Mouse (Mus musculus) CH12.LX (cell line): ENCODE measurements around the gene Rpl18. TPM values are rescaled to one million over a fixed set of nuclear protein-coding genes. Genes with fewer than 3 reads are reported as not detected.

Experiments
- DNase-seq: peaks from one replicate; pipeline ENCODE4 v3.0.0-alpha.2; 2013; ENCODE audit errors: extremely low read depth
- H3K27ac ChIP-seq: 2 replicates; pipeline ENCODE4 v1.5.1; 2012; ENCODE audit warnings: low read depth, mild to moderate bottlenecking, control low read depth, moderate library complexity; ENCODE audit not compliant: insufficient read depth
- H3K27me3 ChIP-seq: replicated peaks from 2 replicates; pipeline ENCODE3; 2012; ENCODE audit warnings: inconsistent platforms
- H3K36me3 ChIP-seq, 2 experiments: replicated peaks in 1 of 2; 2 replicates each; pipeline versions ENCODE3 to v1.6.1; 2012; ENCODE audit warnings: inconsistent platforms in 1 of 2, low read length in 1 of 2, mild to moderate bottlenecking in 1 of 2, mixed read lengths in 1 of 2, moderate library complexity in 1 of 2; ENCODE audit not compliant: control insufficient read depth in 1 of 2, insufficient read depth in 1 of 2
- H3K4me1 ChIP-seq, 2 experiments: 2 replicates each; pipeline ENCODE4 v1.6.1; 2012; ENCODE audit warnings: inconsistent platforms in 1 of 2, moderate library complexity in 1 of 2; ENCODE audit not compliant: insufficient read depth in 2 of 2, control insufficient read depth in 1 of 2
- H3K4me2 ChIP-seq: 2 replicates; pipeline ENCODE4 v1.6.1; 2012; ENCODE audit warnings: low read depth, mild to moderate bottlenecking, control low read depth; ENCODE audit not compliant: poor library complexity, insufficient read depth, severe bottlenecking
- H3K4me3 ChIP-seq, 3 experiments: fragments of 150-350 bp in 1 of 3; sonication (generic) in 1 of 3; replicated peaks in 1 of 3; 2 replicates each; pipeline versions ENCODE3 to v1.5.1; 2011 to 2012; ENCODE audit warnings: low read depth in 2 of 3, low read length in 2 of 3, mild to moderate bottlenecking in 2 of 3, moderate library complexity in 2 of 3, control low read depth in 1 of 3, improper control_type of control experiment in 1 of 3, inconsistent platforms in 1 of 3, mixed read lengths in 1 of 3; ENCODE audit not compliant: poor library complexity in 1 of 3
- H3K79me2 ChIP-seq: replicated peaks from 2 replicates; pipeline ENCODE4 v1.6.1; 2012; ENCODE audit warnings: mild to moderate bottlenecking, moderate library complexity; ENCODE audit not compliant: control insufficient read depth, poor library complexity, insufficient read depth, severe bottlenecking; ENCODE audit errors: extremely low read depth
- H3K9ac ChIP-seq: 2 replicates; pipeline ENCODE4 v1.6.1; 2012; ENCODE audit warnings: low read depth, mild to moderate bottlenecking, control low read depth, moderate library complexity; ENCODE audit not compliant: insufficient read depth
- H3K9me3 ChIP-seq: replicated peaks from 2 replicates; pipeline ENCODE3; 2012; ENCODE audit warnings: low read length, inconsistent platforms, mixed read lengths
- CHD1 ChIP-seq: IDR thresholded peaks from 2 replicates; pipeline ENCODE4 v1.6.1; 2012; ENCODE audit warnings: low read depth, low read length, improper control_type of control experiment, inconsistent platforms
- CTCF ChIP-seq, 2 experiments: IDR thresholded peaks in 1 of 2; conservative IDR thresholded peaks in 1 of 2; 2 replicates each; pipeline ENCODE4 v1.5.1; 2011 to 2012; ENCODE audit warnings: low read depth in 2 of 2, low read length in 2 of 2, improper control_type of control experiment in 1 of 2, inconsistent platforms in 1 of 2, mild to moderate bottlenecking in 1 of 2, moderate library complexity in 1 of 2
- E2F4 ChIP-seq: IDR thresholded peaks from 2 replicates; pipeline ENCODE4 v1.6.1; 2011; ENCODE audit warnings: low read depth, low read length, improper control_type of control experiment; ENCODE audit not compliant: insufficient replicate concordance
- ELF1 ChIP-seq: IDR thresholded peaks from 2 replicates; pipeline ENCODE4 v1.6.1; 2014; ENCODE audit warnings: low read depth, mild to moderate bottlenecking, inconsistent platforms, low read length, improper control_type of control experiment
- HCFC1 ChIP-seq: IDR thresholded peaks from 2 replicates; pipeline ENCODE4 v1.6.1; 2012; ENCODE audit warnings: low read depth, mild to moderate bottlenecking, inconsistent platforms, low read length, improper control_type of control experiment
- IRF4 ChIP-seq: IDR thresholded peaks from 2 replicates; pipeline ENCODE4 v1.6.1; 2014; ENCODE audit warnings: low read depth, mild to moderate bottlenecking, inconsistent platforms, low read length, improper control_type of control experiment
- JUND ChIP-seq: conservative IDR thresholded peaks from 2 replicates; pipeline ENCODE4 v1.6.1; 2011; ENCODE audit warnings: low read depth, low read length, improper control_type of control experiment
- KAT2A ChIP-seq: IDR thresholded peaks from 2 replicates; pipeline ENCODE4 v1.6.1; 2012; ENCODE audit warnings: low read length, improper control_type of control experiment, inconsistent platforms; ENCODE audit not compliant: insufficient replicate concordance
- MAFK ChIP-seq: IDR thresholded peaks from 2 replicates; pipeline ENCODE4 v1.6.1; 2011; ENCODE audit warnings: low read length, improper control_type of control experiment; ENCODE audit not compliant: insufficient replicate concordance
- MAX ChIP-seq: IDR thresholded peaks from 2 replicates; pipeline ENCODE4 v1.6.1; 2011; ENCODE audit warnings: low read length, improper control_type of control experiment
- MXI1 ChIP-seq: IDR thresholded peaks from 2 replicates; pipeline ENCODE4 v1.6.1; 2011; ENCODE audit warnings: mild to moderate bottlenecking, low read depth, low read length, improper control_type of control experiment
- NELFE ChIP-seq: IDR thresholded peaks from 2 replicates; pipeline ENCODE4 v1.6.1; 2011; ENCODE audit warnings: low read depth, low read length, improper control_type of control experiment
- TCF12 ChIP-seq: IDR thresholded peaks from 2 replicates; pipeline ENCODE4 v1.6.1; 2014; ENCODE audit warnings: low read depth, mild to moderate bottlenecking, inconsistent platforms, low read length, improper control_type of control experiment
- UBTF ChIP-seq: IDR thresholded peaks from 2 replicates; pipeline ENCODE4 v1.6.1; 2012; ENCODE audit warnings: low read depth, mild to moderate bottlenecking, inconsistent platforms, low read length, improper control_type of control experiment, moderate library complexity
- ZKSCAN1 ChIP-seq: IDR thresholded peaks from 2 replicates; pipeline ENCODE4 v1.6.1; 2012; ENCODE audit warnings: low read depth, inconsistent platforms, low read length, improper control_type of control experiment, borderline replicate concordance
- dilution Hi-C: fragments of 300-500 bp; cut with MboI; formaldehyde crosslinking; loops from 2 replicates; pipeline ENCODE4 v1.14.3; 2020; ENCODE audit warnings: low sequenced_read_pairs; ENCODE audit not compliant: extremely low pct_unique_long_range_greater_than_20kb, extremely low pct_ligation_motif_present
- in situ Hi-C: fragments of 300-500 bp; cut with MboI; formaldehyde crosslinking; loops from 3 replicates; pipeline ENCODE4 v1.14.3; 2019; ENCODE audit warnings: low sequenced_read_pairs, low pct_ligation_motif_present, low pct_unique_long_range_greater_than_20kb, mixed read lengths
- polyA plus RNA-seq: library from polyadenylated mRNA; unstranded; fragments of >175 nt; gene quantifications from 2 replicates; pipeline ENCODE4 v1.2.1, GENCODE M21; 2012; ENCODE audit warnings: low read depth; ENCODE audit not compliant: insufficient read length
- total RNA-seq, 2 experiments: library from RNA; depleted of rRNA; stranded (reverse); fragments of 300-350 nt in 1 of 2; fragments of >200 nt in 1 of 2; gene quantifications; 2 replicates each; pipeline ENCODE4 v1.2.3; 2012 to 2014

Gene Rpl18
- total and polyA plus RNA-seq, 3 experiments, result 2,393 to 3,766 (median 3,204) TPM

- Histone ChIP-seq H3K4me1 (peaks cover 0 to 7% of the 10 kb centered on the region in 2 experiments; a peak in 2 of 4 replicates), H3K27me3 (peaks cover 17% of the 10 kb centered on the region), H3K9ac (no peak overlapping the region), H3K4me3 (no peak overlapping the region), H3K27ac (no peak overlapping the region), H3K79me2 (no peaks in the 10 kb centered on the region), H3K4me2 (no peak overlapping the region), H3K9me3 (peaks cover 14% of the 10 kb centered on the region), H3K36me3 (no peaks in the 10 kb centered on the region)
- in situ Hi-C loops (no loop called here), dilution Hi-C loops (no loop called here)
- no peak for DNase-seq
- no peak for TF ChIP-seq HCFC1
- TF ChIP-seq UBTF, result no peak
- no peak for TF ChIP-seq MAFK
- no peak for TF ChIP-seq ZKSCAN1
- no peak for TF ChIP-seq IRF4
- no peak for TF ChIP-seq MAX
- no peak for TF ChIP-seq ELF1
- no peak for TF ChIP-seq JUND
Observed at GRCm38 (mm10) chr7:45749401-45749800, 34.1 kb downstream of the Rpl18 start.

GRCm38 (mm10) chr7:45750162-45750561 is 34.9 kb downstream of the Rpl18 start:
- H3K36me3 ChIP-seq, result no peaks in the 10 kb centered on the region
- H3K4me2 ChIP-seq, result no peak overlapping the region
- TF ChIP-seq MXI1 (no peak), IRF4 (no peak), MAFK (no peak), CHD1 (no peak), E2F4 (no peak), KAT2A (no peak), CTCF (conservative IDR thresholded peaks at IDR 0.05 in 1 of 2, IDR thresholded peaks at IDR 0.05 in 1 of 2; ENCODE audit: low read depth in 2 of 2, low read length in 2 of 2) (no peak), NELFE (no peak), TCF12 (no peak)
- peaks cover 17% of the 10 kb centered on the region for H3K27me3 ChIP-seq
- in situ Hi-C loops (no loop called here), dilution Hi-C loops (no loop called here)
- H3K27ac ChIP-seq, result no peak overlapping the region
- no peak for DNase-seq
- peaks cover 14% of the 10 kb centered on the region for H3K9me3 ChIP-seq
- H3K4me1 ChIP-seq, result peaks cover 0 to 7% of the 10 kb centered on the region in 2 experiments; a peak in 2 of 4 replicates
- no peak overlapping the region for H3K4me3 ChIP-seq
- no peaks in the 10 kb centered on the region for H3K79me2 ChIP-seq
- H3K9ac ChIP-seq, result no peak overlapping the region
